Mouse (Mus musculus) cerebellum, postnatal 36 days (tissue): ENCODE data around the gene Spats2l.
A peak's percentile ranks its signal among the peaks of the same experiment; 100 is the strongest.

ENCODE experiments used
- DNase-seq, 2 experiments: peaks; one replicate each; pipeline ENCODE4 v3.0.0; 2021 to 2022; ENCODE audit warnings: mixed read lengths in 2 of 2

The Spats2l gene

GRCm38 (mm10) chr1:57989052-57989600 is 215.2 kb downstream of the Spats2l start:
- no peak for DNase-seq

GRCm38 (mm10) chr1:57991277-57991676 is 217.3 kb downstream of the Spats2l start:
- DNase-seq = no peak

- peak; percentile 87 to 90 for DNase-seq
Measured at GRCm38 (mm10) chr1:57995432-57996132, 221.6 kb downstream of the Spats2l start, which contains the start of gene Sgo2a. Gene Sgo2a (plus strand): TSS chr1:57995971.

- no peak for DNase-seq
Measured at GRCm38 (mm10) chr1:57996133-57996615, 222.2 kb downstream of the Spats2l start.
